Mouse (Mus musculus) telencephalon, adult 2 months (tissue): ENCODE measurements around the gene Rad54l.

Source experiments
- DNase-seq: peaks from one replicate; pipeline ENCODE4 v3.0.0-alpha.2; 2011; ENCODE audit warnings: low read depth, low spot score

Rad54l gene

DNA sequence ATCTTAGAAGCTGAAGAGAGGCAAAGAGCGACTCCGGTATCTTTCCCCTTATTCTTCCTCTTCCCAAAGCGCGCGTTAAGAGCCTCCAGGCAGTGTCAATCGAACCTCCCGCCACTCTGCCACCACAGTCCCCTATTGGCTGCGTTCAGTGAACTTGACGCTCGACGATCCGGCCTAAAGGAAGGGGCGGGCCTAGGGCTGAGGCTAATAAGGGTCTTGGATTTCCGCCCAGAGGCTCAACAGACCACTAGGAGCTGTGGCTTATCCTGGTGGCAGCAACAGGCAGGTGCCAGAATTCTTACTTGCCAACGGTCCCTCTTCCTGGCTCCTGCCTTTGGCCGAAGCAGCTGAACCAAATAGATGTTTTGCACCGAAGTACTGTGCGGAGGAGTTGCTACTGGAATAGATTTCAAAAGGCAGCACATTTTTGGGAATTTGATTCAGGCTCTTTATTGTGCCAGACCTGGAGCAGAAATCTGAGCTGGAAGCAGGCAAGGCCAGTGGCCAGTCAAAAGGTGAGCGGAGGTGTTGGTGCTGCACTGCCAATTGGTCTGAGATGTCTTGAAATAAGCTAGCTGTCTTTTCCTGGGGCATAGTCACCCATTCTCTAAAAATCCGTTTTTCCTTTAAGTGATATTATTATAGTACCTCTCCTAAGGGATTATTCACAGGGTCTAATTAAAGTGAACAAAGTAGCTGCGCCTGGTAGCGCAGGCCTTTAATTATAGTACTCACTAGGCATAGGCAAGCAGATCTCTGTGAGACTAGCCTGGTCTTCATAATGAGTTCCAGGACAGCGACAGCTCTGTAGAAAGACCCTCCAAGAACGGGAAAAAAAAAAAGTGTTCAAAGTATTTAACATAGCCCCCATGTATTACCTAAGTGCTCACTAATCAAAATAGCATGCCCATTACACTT lies at the start of gene Rad54l, which contains the start of gene Pomgnt1:
Gene Rad54l (minus strand): TSS at position 89 of the 918 bp plus-strand sequence.
Gene Pomgnt1 (plus strand): TSS at position 239 of the 918 bp plus-strand sequence.
- DNase-seq = peak; percentile 82

DNA sequence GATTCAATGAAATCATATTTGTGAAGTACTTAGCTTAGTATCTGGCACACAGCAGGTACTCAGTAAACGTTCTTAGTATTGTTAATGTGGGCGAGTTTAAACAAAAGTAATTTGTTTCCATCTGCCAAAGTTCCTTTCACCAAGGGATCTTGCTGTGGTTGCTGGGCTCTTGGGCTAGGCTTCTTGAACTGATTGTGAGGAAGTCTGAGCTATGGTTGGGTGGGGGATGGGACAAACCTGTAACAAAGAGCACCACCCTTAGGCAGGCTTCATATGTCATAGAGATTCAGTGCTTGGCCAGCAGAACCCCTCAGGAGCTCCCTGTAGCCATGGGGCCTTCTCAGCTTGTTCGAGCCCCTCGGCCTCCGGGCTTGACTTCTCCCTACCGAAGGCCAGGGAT lies 49.6 kb upstream of the Rad54l start, which contains the start of the genes 1700042G07Rik and Gm49337:
Gene 1700042G07Rik (plus strand): TSS at position 301 of the 400 bp plus-strand sequence.
Gene Gm49337 (plus strand): TSS at position 313 of the 400 bp plus-strand sequence.
- no peak for DNase-seq

GRCm38 (mm10) chr4:116169353-116169672 lies 45.8 kb upstream of the Rad54l start:
- DNase-seq = no peak

GRCm38 (mm10) chr4:116168617-116169352 lies 45.3 kb upstream of the Rad54l start:
- no peak for DNase-seq

- DNase-seq = no peak
Measured at GRCm38 (mm10) chr4:116167404-116167803, 43.9 kb upstream of the Rad54l start, which contains the start of gene Tspan1. TSS of gene Tspan1 (minus strand) at chr4:116167601.

DNA sequence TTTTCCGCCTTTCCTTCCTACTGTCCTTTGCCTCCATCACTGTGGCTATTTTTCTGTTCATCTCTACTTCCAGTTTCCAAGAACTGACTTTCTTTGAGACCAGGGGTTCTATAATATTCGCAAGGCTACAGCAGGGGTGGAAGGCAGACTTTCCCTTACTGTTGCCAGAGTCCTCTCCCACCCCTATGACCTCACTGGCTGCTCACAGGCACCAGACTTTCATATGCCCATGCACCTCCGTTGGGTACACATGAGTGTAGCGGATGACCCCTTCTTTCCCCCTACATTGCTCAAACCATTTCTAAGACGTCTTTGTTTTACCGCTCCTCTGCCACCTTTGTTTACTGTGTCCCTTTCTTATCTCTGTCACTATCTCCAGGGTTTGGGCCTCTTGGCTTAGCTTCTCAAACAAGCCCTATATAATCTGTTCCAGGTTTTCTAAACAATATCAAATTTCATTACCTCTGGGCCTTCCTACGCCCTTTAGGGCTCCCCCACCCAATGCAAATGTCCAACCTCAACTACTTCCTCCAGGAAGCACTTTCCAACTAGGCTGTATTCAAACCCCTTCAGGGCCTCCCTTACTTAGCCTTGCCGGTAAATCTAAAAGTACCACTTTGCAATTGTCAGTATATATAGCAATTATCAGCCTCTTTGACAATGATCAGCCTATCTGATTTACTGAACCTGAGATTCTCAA lies 42.4 kb upstream of the Rad54l start:
- no peak for DNase-seq

GRCm38 (mm10) chr4:116164759-116165554 lies 41.5 kb upstream of the Rad54l start:
- no peak for DNase-seq

DNA sequence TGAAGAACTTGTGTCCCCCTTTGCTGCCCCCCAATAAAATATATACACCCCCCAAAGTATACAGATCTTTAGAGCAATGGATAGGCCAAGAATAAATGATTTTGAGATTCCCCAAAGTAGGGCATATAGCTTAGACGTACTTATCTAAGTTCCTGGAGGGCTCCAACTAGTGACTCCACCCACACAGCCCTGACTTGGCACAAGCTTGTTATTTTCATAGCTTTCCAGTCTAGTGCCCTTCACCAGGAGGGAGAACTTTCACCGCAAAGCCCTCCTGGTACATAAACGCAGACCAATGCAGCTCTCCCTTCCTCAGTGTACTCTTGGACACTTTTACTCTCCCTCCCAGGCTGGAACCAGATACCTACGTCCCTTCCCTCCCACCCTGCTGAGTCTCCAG lies 38.7 kb upstream of the Rad54l start:
- no peak for DNase-seq

- peak; percentile 94 for DNase-seq
Measured at GRCm38 (mm10) chr4:116160769-116161168, 37.3 kb upstream of the Rad54l start.

DNA sequence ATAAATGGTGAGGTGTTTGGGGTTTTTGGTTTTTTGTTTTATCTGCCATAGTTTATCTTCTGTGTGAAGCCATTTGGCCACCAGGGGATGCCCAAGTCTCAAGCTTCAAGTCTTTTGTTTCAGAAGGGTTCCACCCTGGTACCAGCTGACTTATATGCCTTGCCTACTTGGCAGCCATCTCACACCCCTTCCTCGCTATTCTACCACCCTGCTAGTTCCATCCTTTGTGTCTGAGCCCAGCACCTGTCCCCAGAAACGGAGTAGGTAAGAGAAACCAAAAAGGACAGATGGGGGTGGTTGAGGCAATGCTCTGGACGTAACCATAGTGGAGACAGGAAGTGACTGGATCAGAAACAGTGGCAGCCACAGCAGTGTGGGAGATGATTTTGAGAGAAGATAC lies 36.4 kb upstream of the Rad54l start:
- no peak for DNase-seq

GRCm38 (mm10) chr4:116157882-116158281 lies 34.4 kb upstream of the Rad54l start:
- no peak for DNase-seq

GRCm38 (mm10) chr4:116152702-116153101 lies 29.2 kb upstream of the Rad54l start:
- no peak for DNase-seq

DNA sequence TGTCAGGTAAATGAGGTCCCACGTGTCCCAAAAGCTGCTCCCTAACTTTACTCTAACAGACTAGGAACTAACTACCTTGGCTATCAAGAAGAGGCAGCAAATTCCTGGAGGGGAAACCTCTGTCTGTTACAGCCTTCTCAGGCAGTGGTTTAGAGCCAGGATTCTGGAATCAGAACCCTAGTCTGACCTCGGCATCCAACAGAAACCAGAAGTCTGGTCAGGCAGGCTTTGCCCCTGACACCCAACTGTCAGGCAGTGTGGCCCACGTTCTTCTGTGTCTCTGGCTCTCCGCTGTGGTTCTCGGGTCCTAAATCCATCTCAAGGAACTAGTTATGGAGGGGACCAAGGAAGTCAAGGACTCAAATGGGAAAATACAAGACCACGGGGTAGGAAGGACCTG lies 27.7 kb upstream of the Rad54l start, which contains the start of gene Lurap1:
Gene Lurap1 (minus strand): TSS at position 101 of the 400 bp plus-strand sequence.
- DNase-seq = no peak

- no peak for DNase-seq
Measured at GRCm38 (mm10) chr4:116150862-116151221, 27.4 kb upstream of the Rad54l start.

- no peak for DNase-seq
Measured at GRCm38 (mm10) chr4:116150156-116150861, 26.8 kb upstream of the Rad54l start.

DNA sequence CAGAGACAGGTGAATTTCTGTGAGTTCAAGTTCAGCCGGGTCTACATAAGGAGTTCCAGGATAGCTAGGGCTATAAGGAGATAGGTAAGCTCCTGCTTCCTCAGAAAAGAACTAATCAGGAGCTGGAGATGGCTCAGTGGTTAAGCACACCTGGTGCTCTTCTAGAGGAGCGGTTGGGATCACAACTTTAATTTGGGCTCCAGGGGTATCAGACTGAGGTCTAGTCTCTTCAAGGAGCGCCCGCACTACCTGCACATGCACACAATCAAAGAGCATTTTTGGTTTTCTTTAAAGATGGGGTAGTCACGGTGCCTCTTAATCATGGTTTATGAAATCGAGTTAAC lies 26.3 kb upstream of the Rad54l start:
- DNase-seq = no peak

- no peak for DNase-seq
Measured at GRCm38 (mm10) chr4:116143891-116144717, 20.6 kb upstream of the Rad54l start.

DNA sequence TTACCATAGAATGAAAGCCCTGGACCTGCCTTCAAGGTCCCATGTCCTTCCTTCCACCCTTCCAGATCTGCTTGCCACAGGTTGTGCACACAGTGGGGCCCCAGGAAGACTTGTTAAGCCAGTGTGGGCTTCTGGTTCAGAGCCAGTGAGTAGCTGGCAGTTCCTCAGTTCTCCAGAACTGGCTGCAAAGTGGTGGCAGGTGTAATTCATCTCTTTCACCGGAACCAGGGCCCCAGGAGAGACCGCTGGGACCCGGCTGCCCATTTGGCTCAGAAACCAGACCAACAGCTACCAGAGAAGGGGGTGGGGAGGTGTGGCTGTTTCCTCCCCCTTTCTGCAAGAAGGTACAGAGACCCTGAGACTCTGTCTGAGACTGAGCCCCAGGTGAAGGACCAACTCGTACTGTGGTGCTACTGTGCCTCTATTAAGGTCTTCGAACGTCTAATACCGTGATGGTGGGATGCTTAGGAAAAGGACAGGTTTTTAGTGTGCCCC lies 19.9 kb upstream of the Rad54l start:
- DNase-seq = no peak

DNA sequence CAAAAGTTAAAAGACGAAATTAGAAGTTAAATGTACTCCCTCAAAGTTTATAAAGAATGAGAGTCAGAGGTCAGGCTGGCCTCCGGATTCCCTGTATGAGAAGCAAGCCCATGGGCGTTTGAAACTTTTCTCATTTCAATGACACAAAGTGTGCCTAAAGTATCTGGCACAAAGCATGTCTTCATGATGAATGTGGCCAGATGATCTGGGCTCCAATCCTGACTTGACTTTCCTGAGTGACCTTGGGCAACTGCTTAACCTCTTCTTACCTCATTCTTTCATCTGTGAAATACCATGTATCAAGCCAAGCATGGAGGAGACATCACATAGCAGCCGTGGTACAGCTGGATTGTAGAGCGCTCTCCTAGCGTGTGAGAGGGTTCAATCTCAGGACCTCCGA lies 18.8 kb upstream of the Rad54l start:
- DNase-seq = no peak
